Mouse (Mus musculus) testis, adult 2 months (tissue): ENCODE measurements around the gene Cse1l.

ENCODE experiments used
- CTCF ChIP-seq: fragments of 200-500 bp; IDR thresholded peaks from 2 replicates; pipeline ENCODE4 v1.5.1; 2012; ENCODE audit warnings: low read depth, mild to moderate bottlenecking, inconsistent platforms, low read length, moderate library complexity; ENCODE audit not compliant: control insufficient read depth, insufficient read depth, insufficient replicate concordance
- POLR2A ChIP-seq: fragments of 200-500 bp; IDR thresholded peaks from 2 replicates; pipeline ENCODE4 v1.6.1; 2012; ENCODE audit warnings: low read depth, mild to moderate bottlenecking, inconsistent platforms, low read length, moderate library complexity; ENCODE audit not compliant: control insufficient read depth

DNA sequence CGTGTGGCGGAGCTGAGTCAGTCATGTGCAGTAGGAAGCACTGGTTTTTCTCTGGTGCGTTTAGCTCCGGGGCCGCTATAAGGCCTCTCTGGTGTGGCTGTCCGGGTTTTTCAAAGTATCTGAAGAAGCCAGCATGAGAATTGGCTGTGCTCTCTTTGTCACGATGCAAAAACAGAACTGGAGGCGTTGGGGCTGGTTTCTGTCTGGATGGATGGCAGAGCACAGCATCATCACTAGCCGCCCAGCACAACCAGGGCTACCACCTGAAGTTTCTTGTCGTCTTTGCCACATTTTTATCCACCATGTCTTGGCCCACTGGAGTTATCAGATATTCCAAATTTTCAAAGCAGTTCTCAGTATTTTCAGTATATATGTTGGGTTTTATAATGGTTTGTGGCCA lies 43.1 kb downstream of the Cse1l start:
- no peak for TF ChIP-seq POLR2A
- TF ChIP-seq CTCF: no peak
